Mouse (Mus musculus): ENCODE data around the gene Ier5.

- TF ChIP-seq NELFE (IDR thresholded peaks at IDR 0.05; ENCODE audit: low read depth, low read length) (no peak), EP300 (IDR thresholded peaks at IDR 0.05; ENCODE audit: low read depth in 1 of 2, low read length in 2 of 2) (no peak), POLR2A (IDR thresholded peaks at IDR 0.05; ENCODE audit: control insufficient read depth in 1 of 2, insufficient read depth in 1 of 2, low read depth in 1 of 2, low read length in 2 of 2, poor library complexity in 1 of 2) (no peak), RCOR1 (IDR thresholded peaks at IDR 0.05; ENCODE audit: low read depth, low read length) (no peak), BHLHE40 (IDR thresholded peaks at IDR 0.05; ENCODE audit: borderline replicate concordance, low read depth, low read length) (no peak), ZMIZ1 (IDR thresholded peaks at IDR 0.05; ENCODE audit: low read depth, low read length) (no peak), E2F4 (IDR thresholded peaks at IDR 0.05; ENCODE audit: borderline replicate concordance, low read depth, low read length) (no peak), ZC3H11A (IDR thresholded peaks at IDR 0.05; ENCODE audit: low read depth, low read length) (no peak), CTCF (IDR thresholded peaks at IDR 0.05 in 2 of 3, conservative IDR thresholded peaks at IDR 0.05 in 1 of 3; ENCODE audit: control insufficient read depth in 1 of 3, insufficient read depth in 1 of 3, low read depth in 2 of 3, low read length in 3 of 3, poor library complexity in 1 of 3, severe bottlenecking in 1 of 3) (no peak), POLR2AphosphoS5 (IDR thresholded peaks at IDR 0.05; ENCODE audit: borderline replicate concordance, low read depth, low read length) (no peak)
Measured at GRCm38 (mm10) chr1:155093145-155093791, 6.2 kb downstream of the Ier5 start.

Measured in MEL (cell line).